Mouse (Mus musculus): Measurements from ENCODE around the gene Baiap2l1.

Baiap2l1 gene

DNA sequence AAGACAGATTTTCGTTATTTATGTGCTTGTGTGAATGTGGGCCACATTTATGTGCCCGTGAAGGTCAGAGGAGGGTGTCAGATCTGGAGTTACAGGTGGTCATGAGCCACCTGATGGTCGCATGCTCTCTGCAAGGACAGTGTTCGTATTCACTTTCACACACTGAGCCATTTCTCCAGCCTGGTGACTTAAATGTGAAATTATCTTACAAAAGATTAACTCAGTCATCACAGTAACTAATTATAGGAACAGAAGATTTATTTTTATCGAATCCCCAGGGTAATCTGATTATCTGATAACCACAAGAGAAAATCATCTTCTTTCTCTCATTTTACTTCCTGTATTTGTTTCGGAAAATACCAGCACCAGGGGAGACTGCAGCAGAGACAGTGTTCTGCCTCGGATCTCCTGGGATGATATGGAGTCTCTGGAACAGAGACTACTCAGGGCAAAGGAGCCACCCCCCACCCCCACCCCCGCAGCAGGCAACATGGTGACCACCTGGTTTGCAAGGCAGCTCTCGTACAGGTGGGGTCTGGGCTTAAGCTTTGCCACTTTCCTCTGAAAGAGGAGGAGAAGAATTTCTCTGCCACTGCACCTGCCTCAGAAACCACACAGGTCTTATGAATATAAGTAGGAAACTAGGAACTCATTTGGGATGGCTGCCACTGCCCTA, 71.2 kb downstream of the Baiap2l1 start:
- no peak for DNase-seq (ENCODE audit: low read depth, low spot score)

DNA sequence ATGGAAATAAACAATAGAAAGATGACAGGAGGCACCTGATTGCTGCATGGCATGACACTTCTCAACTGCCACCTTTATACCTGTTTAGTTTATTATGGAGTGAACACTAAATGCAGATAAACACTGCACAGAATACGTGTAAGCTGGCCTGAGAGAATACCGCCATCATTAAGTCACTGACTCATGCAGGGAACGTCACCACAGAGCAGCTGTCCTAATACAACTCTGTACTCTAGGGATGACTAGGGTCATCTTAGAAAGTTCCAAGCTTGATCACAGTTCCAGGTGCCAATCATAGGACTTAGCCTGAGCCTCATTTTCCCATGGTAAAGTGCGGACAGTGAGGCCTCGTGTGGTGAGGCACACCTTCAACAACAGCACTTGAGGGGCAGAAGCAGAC, 73.3 kb downstream of the Baiap2l1 start:
- DNase-seq (ENCODE audit: low read depth, low spot score), result no peak

DNA sequence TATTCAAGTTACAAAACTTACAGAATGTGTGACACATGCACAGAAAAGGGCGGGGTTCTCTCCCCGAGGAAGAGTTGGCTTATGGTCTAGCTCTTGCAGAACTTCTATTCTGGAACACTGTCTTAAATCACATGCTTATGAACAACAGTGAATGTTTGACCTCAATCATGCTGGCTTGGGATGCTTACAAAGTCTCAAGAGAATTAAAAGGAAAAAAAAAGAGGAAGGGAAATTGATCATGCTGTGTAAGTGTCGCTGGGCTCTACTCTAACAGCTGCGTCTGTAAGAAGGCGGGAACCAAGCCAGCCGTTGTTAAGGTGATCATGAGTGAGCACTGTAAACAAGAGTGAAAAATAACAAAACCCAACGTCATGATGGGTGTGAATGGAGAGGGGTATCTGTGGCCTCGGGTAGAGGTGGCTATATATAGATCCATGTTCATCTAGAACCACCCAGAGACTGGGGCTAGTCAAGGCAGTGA, 74.3 kb downstream of the Baiap2l1 start:
- DNase-seq (ENCODE audit: low read depth, low spot score), result no peak

DNA sequence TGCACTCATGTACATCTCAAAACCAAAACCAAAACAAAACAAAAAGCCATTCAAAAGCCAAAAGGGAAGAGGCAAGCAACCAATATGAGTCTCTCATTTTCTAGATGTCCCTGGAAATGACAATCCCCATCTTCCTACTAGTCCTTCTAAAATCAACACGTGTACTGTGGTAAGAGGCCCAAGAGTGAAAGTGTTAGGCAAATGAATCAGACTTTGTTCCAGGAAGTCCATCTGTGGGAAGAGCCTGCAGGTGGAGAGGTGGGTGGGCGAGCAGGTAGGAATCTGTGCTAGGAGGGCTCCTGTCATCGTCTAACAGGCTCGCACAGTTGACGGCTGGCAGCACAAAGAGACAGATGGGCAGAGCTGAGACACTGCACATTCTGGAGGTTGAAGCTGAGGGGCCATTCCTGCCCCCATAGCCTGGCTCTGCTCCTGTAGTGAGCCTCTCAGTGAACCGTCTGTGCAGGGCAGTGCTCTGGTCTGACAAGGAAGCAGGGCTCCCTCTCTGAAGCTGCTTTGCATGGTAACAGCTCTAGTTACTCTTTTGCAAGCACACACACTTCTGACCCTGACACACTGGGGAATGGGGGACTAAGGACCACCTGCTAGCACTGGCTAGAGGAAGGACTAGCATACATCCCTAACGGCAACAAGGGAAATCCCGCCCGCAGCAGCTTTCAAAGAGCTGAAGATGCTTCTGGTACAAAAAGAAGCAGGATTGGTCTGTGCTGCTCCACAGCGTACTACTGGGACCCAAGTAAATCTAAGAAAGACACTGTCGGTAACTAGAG, 75.2 kb downstream of the Baiap2l1 start:
- DNase-seq (ENCODE audit: low read depth, low spot score), result no peak

- DNase-seq (ENCODE audit: low read depth, low spot score), result no peak
Measured at GRCm38 (mm10) chr5:144279926-144280325, 78.0 kb downstream of the Baiap2l1 start.

- no peak for DNase-seq (ENCODE audit: low read depth, low spot score)
Measured at GRCm38 (mm10) chr5:144279081-144279541, 78.8 kb downstream of the Baiap2l1 start.

GRCm38 (mm10) chr5:144278374-144278960, 79.4 kb downstream of the Baiap2l1 start:
- no peak for DNase-seq (ENCODE audit: low read depth, low spot score)

GRCm38 (mm10) chr5:144276898-144277630, 80.8 kb downstream of the Baiap2l1 start:
- DNase-seq (ENCODE audit: low read depth, low spot score), result no peak

GRCm38 (mm10) chr5:144274904-144275303, 83.0 kb downstream of the Baiap2l1 start:
- DNase-seq (ENCODE audit: low read depth, low spot score), result no peak

DNA sequence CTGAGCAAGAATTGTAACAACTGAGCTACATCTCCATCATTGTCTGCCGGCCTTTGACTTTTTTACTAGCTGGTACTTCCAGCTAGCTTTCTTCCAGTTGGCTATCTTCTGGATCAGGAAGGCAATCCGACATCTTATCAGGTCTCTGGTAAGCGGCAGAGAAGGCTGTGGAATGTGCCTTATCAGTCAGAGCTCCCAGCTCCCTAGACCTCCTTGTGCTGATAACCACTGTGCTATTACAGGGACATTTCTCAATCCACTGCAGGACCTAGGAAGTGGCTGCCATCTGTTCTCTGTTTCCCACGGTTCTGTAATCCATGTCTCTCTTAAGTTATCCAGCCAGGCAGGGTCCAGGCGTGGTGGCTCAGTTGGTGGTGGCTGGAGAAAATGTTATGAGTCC, 86.1 kb downstream of the Baiap2l1 start:
- no peak for DNase-seq (ENCODE audit: low read depth, low spot score)

GRCm38 (mm10) chr5:144271118-144271517, 86.8 kb downstream of the Baiap2l1 start:
- no peak for DNase-seq (ENCODE audit: low read depth, low spot score)

DNA sequence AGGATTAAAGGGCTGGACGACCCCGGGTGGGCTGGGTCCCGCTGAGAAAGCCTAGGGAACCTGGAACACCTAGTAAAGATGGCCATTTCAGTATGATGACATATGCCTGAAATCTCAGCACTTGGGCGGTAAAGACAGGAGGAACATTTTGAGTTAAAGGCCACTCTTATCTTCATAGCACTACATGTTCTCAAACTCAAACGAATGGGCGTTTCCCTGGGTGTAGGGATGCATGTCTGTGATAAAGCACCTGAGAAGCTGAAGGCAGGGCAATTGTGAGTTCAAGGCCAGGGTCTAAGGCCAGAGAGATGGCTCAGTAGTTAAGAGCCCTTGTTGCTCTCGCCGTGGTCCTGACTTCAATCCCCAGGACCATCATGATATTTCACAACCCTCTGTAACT, 87.5 kb downstream of the Baiap2l1 start:
- no peak for DNase-seq (ENCODE audit: low read depth, low spot score)

DNA sequence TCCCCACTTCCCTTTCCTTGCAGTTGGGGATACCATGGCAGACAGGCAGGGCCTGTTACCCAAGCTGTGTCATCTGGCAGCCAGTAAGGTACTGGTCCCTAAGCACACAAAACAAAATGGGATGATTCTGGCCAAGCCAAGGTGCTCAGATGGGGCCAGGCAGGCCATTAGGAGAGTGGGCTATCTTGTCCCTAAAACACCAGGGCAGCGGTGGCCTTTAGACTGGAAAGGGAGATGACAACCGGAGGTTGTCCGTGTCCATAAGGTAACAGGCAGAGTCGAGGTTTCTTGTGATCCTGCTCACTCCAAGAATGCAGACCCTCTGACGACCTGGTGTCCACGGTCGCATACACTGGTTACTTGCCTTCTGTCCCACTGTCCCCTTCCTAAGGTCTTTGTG, 88.0 kb downstream of the Baiap2l1 start:
- no peak for DNase-seq (ENCODE audit: low read depth, low spot score)

DNA sequence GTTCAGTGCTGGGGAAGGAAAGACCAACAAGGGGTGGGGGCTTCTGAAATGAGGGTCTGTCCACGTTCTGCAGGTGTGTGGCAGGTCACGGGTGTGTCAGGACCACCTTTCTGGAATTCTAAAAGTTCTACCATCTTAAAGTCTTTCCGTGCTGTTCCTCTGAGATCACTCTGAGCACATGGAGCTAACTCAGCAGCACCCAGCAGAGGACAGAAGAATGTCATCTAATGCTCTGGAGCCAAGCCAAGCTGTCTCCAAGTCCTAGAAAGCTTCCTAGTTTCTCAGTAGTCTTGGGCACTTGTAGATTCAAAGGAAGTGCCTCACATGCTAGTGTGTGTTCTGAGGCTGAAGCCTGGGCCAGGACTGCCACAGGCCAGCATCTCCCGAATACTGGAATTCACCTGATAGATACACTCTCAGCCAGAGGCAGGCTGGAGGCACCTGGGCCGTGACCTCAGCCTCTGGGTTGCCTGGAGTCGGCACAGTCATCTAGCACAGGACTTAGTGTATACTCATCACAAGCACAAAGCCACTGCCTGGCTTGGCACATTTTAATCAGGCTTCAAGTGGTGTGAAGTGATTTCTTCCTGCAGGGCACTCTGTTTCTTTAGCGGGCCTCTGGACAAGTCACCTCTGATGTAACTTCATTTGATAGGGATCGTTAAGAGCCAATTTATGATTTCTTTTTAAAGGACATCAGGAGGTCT, 90.2 kb downstream of the Baiap2l1 start:
- no peak for DNase-seq (ENCODE audit: low read depth, low spot score)

GRCm38 (mm10) chr5:144263496-144263895, 94.4 kb downstream of the Baiap2l1 start:
- no peak for DNase-seq (ENCODE audit: low read depth, low spot score)

GRCm38 (mm10) chr5:144263082-144263481, 94.8 kb downstream of the Baiap2l1 start:
- no peak for DNase-seq (ENCODE audit: low read depth, low spot score)

- no peak for DNase-seq (ENCODE audit: low read depth, low spot score)
Measured at GRCm38 (mm10) chr5:144261829-144262228, 96.1 kb downstream of the Baiap2l1 start.

GRCm38 (mm10) chr5:144261309-144261708, 96.6 kb downstream of the Baiap2l1 start:
- no peak for DNase-seq (ENCODE audit: low read depth, low spot score)

- no peak for DNase-seq (ENCODE audit: low read depth, low spot score)
Measured at GRCm38 (mm10) chr5:144260464-144260863, 97.4 kb downstream of the Baiap2l1 start.

GRCm38 (mm10) chr5:144259228-144259627, 98.7 kb downstream of the Baiap2l1 start:
- no peak for DNase-seq (ENCODE audit: low read depth, low spot score)

- no peak for DNase-seq (ENCODE audit: low read depth, low spot score)
Measured at GRCm38 (mm10) chr5:144258687-144259086, 99.2 kb downstream of the Baiap2l1 start.

All from embryo, embryonic 11.5 days (tissue).